Mouse (Mus musculus) thymus, adult 2 months (tissue): ENCODE measurements at regions not wholly inside any gene's neighbourhood (a gene's known extent, or its start where the extent isn't known, plus 50 kb on each side); places are given as distances from the start of the nearest gene placed in this dataset.

ENCODE experiments used
- CTCF ChIP-seq: fragments of 200-500 bp; IDR thresholded peaks from 2 replicates; pipeline ENCODE4 v1.5.1; 2012; ENCODE audit warnings: mild to moderate bottlenecking, control low read depth, low read length, moderate library complexity, borderline replicate concordance; ENCODE audit not compliant: control insufficient read depth, poor library complexity, insufficient read depth; ENCODE audit errors: extremely low read depth
- POLR2A ChIP-seq: fragments of 200-500 bp; IDR thresholded peaks from 2 replicates; pipeline ENCODE4 v1.6.1; 2012; ENCODE audit warnings: mild to moderate bottlenecking, low read length, control low read depth, moderate library complexity; ENCODE audit not compliant: control insufficient read depth, poor library complexity, insufficient read depth; ENCODE audit errors: extremely low read depth

GRCm38 (mm10) chr2:48563636-48564035, 250.3 kb upstream of the Acvr2a start:
- TF ChIP-seq CTCF (no peak), POLR2A (no peak)
